Mouse (Mus musculus) thymus, adult 2 months (tissue): ENCODE results near the gene Pbx4.

Experiments used
- CTCF ChIP-seq: fragments of 200-500 bp; IDR thresholded peaks from 2 replicates; pipeline ENCODE4 v1.5.1; 2012; ENCODE audit warnings: mild to moderate bottlenecking, control low read depth, low read length, moderate library complexity, borderline replicate concordance; ENCODE audit not compliant: control insufficient read depth, poor library complexity, insufficient read depth; ENCODE audit errors: extremely low read depth
- POLR2A ChIP-seq: fragments of 200-500 bp; IDR thresholded peaks from 2 replicates; pipeline ENCODE4 v1.6.1; 2012; ENCODE audit warnings: mild to moderate bottlenecking, low read length, control low read depth, moderate library complexity; ENCODE audit not compliant: control insufficient read depth, poor library complexity, insufficient read depth; ENCODE audit errors: extremely low read depth

- TF ChIP-seq CTCF (0 out of 2 replicates have a peak, but pooled peaks have one; percentile 14), POLR2A (0 out of 2 replicates have a peak, but pooled peaks have one; percentile 46)
These were observed at the start of gene Pbx4 for GRCm38 (mm10) chr8:69832298-69832853.
